18 mouse cellular contexts compared by ENCODE assay signal in the genomic region with DNA sequence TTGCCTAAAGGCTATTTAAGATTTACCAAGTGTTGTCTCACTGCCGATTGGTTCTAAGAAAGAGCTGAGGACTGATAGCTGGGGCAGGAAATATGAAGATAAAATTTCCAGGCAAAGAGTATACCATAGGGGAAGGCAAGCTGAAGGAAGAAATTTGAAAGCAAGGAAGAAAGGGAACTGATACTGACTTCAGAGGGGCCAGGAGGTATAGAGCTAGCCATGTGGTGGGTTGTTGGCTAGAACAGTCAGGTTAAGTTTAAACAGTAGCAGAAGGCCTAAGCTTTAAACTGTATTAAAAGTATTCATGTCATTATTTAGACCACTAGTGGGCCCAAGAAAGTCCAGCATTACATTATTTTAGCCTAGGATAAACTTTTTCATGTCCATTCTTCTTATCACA.
"Had no signal": no experiment of that assay in that cellular context is flagged by ENCODE, and none has a peak within 500 bp of the region (broad histone marks: within the 10 kb centered on the region; RNA-seq: fewer than 3 reads in every experiment).

No protein-coding gene starts in this region.

- H3K36me3 ChIP-seq: midbrain, embryonic 13.5 days; midbrain, embryonic 15.5 days; neural tube, embryonic 12.5 days; stomach, embryonic 15.5 days had no signal

- H3K4me3 ChIP-seq: megakaryocyte, embryonic 14.5 days; midbrain, embryonic 13.5 days; midbrain, embryonic 15.5 days; neural tube, embryonic 12.5 days; stomach, embryonic 15.5 days had no signal

- H3K4me2 ChIP-seq: lung, embryonic 14.5 days; midbrain, embryonic 11.5 days; midbrain, embryonic 13.5 days; midbrain, embryonic 15.5 days; neural tube, embryonic 12.5 days; stomach, embryonic 15.5 days had no signal

- H3K27ac ChIP-seq: liver, embryonic 14.5 days; macrophage; midbrain, embryonic 13.5 days; midbrain, embryonic 15.5 days; neural tube, embryonic 12.5 days; stomach, embryonic 15.5 days; stomach, postnatal 0 days had no signal

- H3K9ac ChIP-seq: liver, embryonic 14.5 days; lung, embryonic 14.5 days; midbrain, embryonic 13.5 days; midbrain, embryonic 15.5 days; neural tube, embryonic 12.5 days; stomach, embryonic 15.5 days had no signal

- H3K9me3 ChIP-seq: midbrain, embryonic 13.5 days; midbrain, embryonic 15.5 days; neural tube, embryonic 12.5 days; stomach, embryonic 15.5 days had no signal

- H3K27me3 ChIP-seq: midbrain, embryonic 13.5 days; midbrain, embryonic 15.5 days; neural tube, embryonic 12.5 days; stomach, embryonic 15.5 days had no signal

- ATAC-seq: midbrain, embryonic 15.5 days had no signal

- DNase-seq: lung, adult 18-20 months; lung, postnatal 14 days; right cerebral cortex, adult 18-20 months; right cerebral cortex, postnatal 25 days; right cerebral cortex, postnatal 4 days; spleen, adult 18-20 months; thymus, adult 2 months; thymus, postnatal 25 days had no signal

- H3K4me1 ChIP-seq: stomach, embryonic 15.5 days had no signal
